Mouse (Mus musculus) C2C12 (cell line): ENCODE measurements around the gene Tmem151a.

Experiments used
- CTCF ChIP-seq: IDR thresholded peaks from one replicate; pipeline ENCODE4 v1.5.1; 2011; ENCODE audit not compliant: control insufficient read depth, insufficient read depth, insufficient read length
- MAX ChIP-seq: IDR thresholded peaks from one replicate; pipeline ENCODE4 v1.6.1; 2011; ENCODE audit warnings: mild to moderate bottlenecking, control low read depth
- MYOG ChIP-seq: IDR thresholded peaks from one replicate; pipeline ENCODE4 v1.6.1; 2011; ENCODE audit not compliant: control insufficient read depth, insufficient read length; ENCODE audit errors: extremely low read depth
- USF1 ChIP-seq: IDR thresholded peaks from one replicate; pipeline ENCODE4 v1.6.1; 2011; ENCODE audit warnings: low read depth, mild to moderate bottlenecking, control low read depth, moderate library complexity

- TF ChIP-seq CTCF (no peak), MYOG (no peak), MAX (no peak), USF1 (no peak)
Measured at GRCm38 (mm10) chr19:5068570-5069234, 16.6 kb downstream of the Tmem151a start.
